19 mouse cellular contexts compared by ENCODE assay signal in genomic region chr12:95563431-95563830, GRCm38 (mm10).
DNase-seq lines count a peak whose midpoint lies in the region; ATAC-seq and TF ChIP-seq lines count a peak whose summit lies in the region.
"Had no signal": no experiment of that assay in that cellular context is flagged by ENCODE, and none has a peak within 500 bp of the region (broad histone marks: within the 10 kb centered on the region; RNA-seq: fewer than 3 reads in every experiment).

No protein-coding gene starts in this region.

- no peak for TF ChIP-seq EP300 in liver, postnatal 0 days (IDR thresholded peaks at IDR 0.05; ENCODE audit: low read depth)

- TF ChIP-seq CTCF in brain, embryonic 14.5 days (IDR thresholded peaks at IDR 0.05; ENCODE audit: borderline replicate concordance, extremely low read depth, insufficient read depth, insufficient read length), result no peak
- TF ChIP-seq CTCF in liver, postnatal 0 days (IDR thresholded peaks at IDR 0.05; ENCODE audit: low read depth), result no peak

- no peak for DNase-seq in limb, embryonic 10.5 days (ENCODE audit: low spot score)
- no peak for DNase-seq in midbrain, embryonic 11.5 days (ENCODE audit: low spot score, missing footprints)
- peak; percentile 61 for DNase-seq in brain, embryonic 14.5 days (ENCODE audit: low read depth)
- DNase-seq in liver, postnatal 0 days, result no peak
- DNase-seq in right cerebral cortex, postnatal 25 days, result no peak
- DNase-seq: adrenal gland, postnatal 36 days; cerebellum, adult 8-10 months; kidney, adult 8-10 months; liver; spleen, adult 18-20 months; thymus, adult 18-20 months; thymus, postnatal 4 days had no signal

- H3K4me3 ChIP-seq in limb, embryonic 13.5 days, result no peak overlapping the region
- H3K4me3 ChIP-seq in limb, embryonic 10.5 days, result no peak overlapping the region
- H3K4me3 ChIP-seq in midbrain, embryonic 15.5 days, result no peak overlapping the region
- no peak overlapping the region for H3K4me3 ChIP-seq in midbrain, embryonic 11.5 days (ENCODE audit: low read depth, low read length)
- H3K4me3 ChIP-seq in liver, postnatal 0 days (ENCODE audit: low read depth, low read length), result no peak overlapping the region
- H3K4me3 ChIP-seq: embryonic facial prominence, embryonic 12.5 days; neural tube, embryonic 13.5 days had no signal

- no peak overlapping the region for H3K27ac ChIP-seq in limb, embryonic 13.5 days
- no peak overlapping the region for H3K27ac ChIP-seq in limb, embryonic 10.5 days
- H3K27ac ChIP-seq in midbrain, embryonic 15.5 days, result no peak overlapping the region
- no peak overlapping the region for H3K27ac ChIP-seq in midbrain, embryonic 11.5 days (ENCODE audit: low read depth, low read length)
- no peak overlapping the region for H3K27ac ChIP-seq in liver, postnatal 0 days (ENCODE audit: low read depth)
- H3K27ac ChIP-seq: embryonic facial prominence, embryonic 12.5 days; hindbrain, embryonic 14.5 days; neural tube, embryonic 13.5 days had no signal

- no peak for TF ChIP-seq POLR2A in brain, embryonic 14.5 days (IDR thresholded peaks at IDR 0.05; ENCODE audit: borderline replicate concordance, extremely low read depth, insufficient read depth, insufficient read length, poor library complexity, severe bottlenecking)

- H3K9me3 ChIP-seq in limb, embryonic 13.5 days, result no peaks in the 10 kb centered on the region; the same call in 1 of the 2 replicates
- H3K9me3 ChIP-seq in limb, embryonic 10.5 days (replicated peaks), result no peaks in the 10 kb centered on the region
- peaks cover 2% of the 10 kb centered on the region; the same call in 1 of the 2 replicates for H3K9me3 ChIP-seq in midbrain, embryonic 15.5 days
- no peaks in the 10 kb centered on the region for H3K9me3 ChIP-seq in midbrain, embryonic 11.5 days (ENCODE audit: control insufficient read depth, low read length)
- no peaks in the 10 kb centered on the region for H3K9me3 ChIP-seq in liver, postnatal 0 days (ENCODE audit: low read length)
- H3K9me3 ChIP-seq: embryonic facial prominence, embryonic 12.5 days had no signal

- peak; percentile 51; the same call in 1 of the 2 replicates for ATAC-seq in limb, embryonic 13.5 days (ENCODE audit: low FRiP score, low read depth)
- 0 out of 2 replicates have a peak, but pooled peaks have one; percentile 33 for ATAC-seq in midbrain, embryonic 15.5 days (replicated peaks)
- no peak for ATAC-seq in midbrain, embryonic 11.5 days (ENCODE audit: low FRiP score)
- no peak for ATAC-seq in liver, postnatal 0 days
- ATAC-seq: CD4-positive, CD25-positive, alpha-beta regulatory T cell, adult 4 months had no signal

- H3K4me2 ChIP-seq in limb, embryonic 13.5 days (replicated peaks), result 0 out of 2 replicates have a peak overlapping the region, but pooled peaks have one; percentile 4
- no peak overlapping the region for H3K4me2 ChIP-seq in midbrain, embryonic 15.5 days
- H3K4me2 ChIP-seq in midbrain, embryonic 11.5 days, result no peak overlapping the region
- H3K4me2 ChIP-seq in liver, postnatal 0 days (ENCODE audit: low read depth, low read length), result no peak overlapping the region
- H3K4me2 ChIP-seq: embryonic facial prominence, embryonic 12.5 days; heart, embryonic 11.5 days; hindbrain, embryonic 14.5 days; neural tube, embryonic 13.5 days had no signal

- no peaks in the 10 kb centered on the region for H3K27me3 ChIP-seq in limb, embryonic 13.5 days
- no peaks in the 10 kb centered on the region for H3K27me3 ChIP-seq in limb, embryonic 10.5 days (ENCODE audit: low read depth, poor library complexity, severe bottlenecking)
- H3K27me3 ChIP-seq in midbrain, embryonic 15.5 days (replicated peaks), result no peaks in the 10 kb centered on the region
- no peaks in the 10 kb centered on the region for H3K27me3 ChIP-seq in midbrain, embryonic 11.5 days (ENCODE audit: control insufficient read depth, insufficient read depth, low read length)
- no peaks in the 10 kb centered on the region for H3K27me3 ChIP-seq in liver, postnatal 0 days (ENCODE audit: insufficient read depth, low read length)
- H3K27me3 ChIP-seq: embryonic facial prominence, embryonic 12.5 days; neural tube, embryonic 13.5 days had no signal

- H3K36me3 ChIP-seq in limb, embryonic 13.5 days, result 0 out of 2 replicates have a peak, but pooled peaks cover under 1% of the 10 kb centered on the region
- H3K36me3 ChIP-seq in limb, embryonic 10.5 days, result no peaks in the 10 kb centered on the region
- H3K36me3 ChIP-seq in midbrain, embryonic 15.5 days (replicated peaks), result no peaks in the 10 kb centered on the region
- no peaks in the 10 kb centered on the region for H3K36me3 ChIP-seq in midbrain, embryonic 11.5 days (ENCODE audit: control insufficient read depth, insufficient read depth, low read length)
- H3K36me3 ChIP-seq in liver, postnatal 0 days (replicated peaks; ENCODE audit: insufficient read depth, low read length), result no peaks in the 10 kb centered on the region
- H3K36me3 ChIP-seq: embryonic facial prominence, embryonic 12.5 days; neural tube, embryonic 13.5 days had no signal

- 31% methylated on average over 4 of the region's 4 CpGs for WGBS in limb, embryonic 13.5 days
- WGBS in limb, embryonic 10.5 days, result 70% methylated on average over 4 of the region's 4 CpGs
- 31% methylated on average over 4 of the region's 4 CpGs for WGBS in midbrain, embryonic 15.5 days
- 60% methylated on average over 4 of the region's 4 CpGs for WGBS in midbrain, embryonic 11.5 days
- WGBS in liver, postnatal 0 days (ENCODE audit: insufficient replicate concordance), result 63% methylated on average over 4 of the region's 4 CpGs

- no peak overlapping the region for H3K9ac ChIP-seq in limb, embryonic 13.5 days
- no peak overlapping the region for H3K9ac ChIP-seq in midbrain, embryonic 15.5 days
- no peak overlapping the region for H3K9ac ChIP-seq in midbrain, embryonic 11.5 days (ENCODE audit: low read length)
- H3K9ac ChIP-seq in liver, postnatal 0 days (replicated peaks), result no peak overlapping the region
- H3K9ac ChIP-seq: embryonic facial prominence, embryonic 12.5 days; hindbrain, embryonic 14.5 days; neural tube, embryonic 13.5 days had no signal

- H3K4me1 ChIP-seq in limb, embryonic 13.5 days, result peaks cover 6% of the 10 kb centered on the region
- H3K4me1 ChIP-seq in limb, embryonic 10.5 days, result no peaks in the 10 kb centered on the region
- H3K4me1 ChIP-seq in midbrain, embryonic 15.5 days, result 0 out of 2 replicates have a peak, but pooled peaks cover 7% of the 10 kb centered on the region
- 0 out of 2 replicates have a peak, but pooled peaks cover 2% of the 10 kb centered on the region for H3K4me1 ChIP-seq in midbrain, embryonic 11.5 days (ENCODE audit: control insufficient read depth, insufficient read depth, low read length)
- H3K4me1 ChIP-seq in liver, postnatal 0 days (ENCODE audit: insufficient read depth), result no peaks in the 10 kb centered on the region
- H3K4me1 ChIP-seq: neural tube, embryonic 13.5 days had no signal

Comparison
In these comparisons a context has a peak if more than half of its experiments do, and no peak if none do; other contexts are left out.
1. ATAC-seq: peak in limb, embryonic 13.5 days (single experiment) and midbrain, embryonic 15.5 days (single experiment); none in midbrain, embryonic 11.5 days (single experiment) and liver, postnatal 0 days (single experiment).